Mouse (Mus musculus): ENCODE results near the gene Tuba1b. TPM values are rescaled to one million over a fixed set of nuclear protein-coding genes. Genes with fewer than 3 reads are reported as not detected.

Gene Tuba1b
- polyA plus RNA-seq, 1 experiment from 2014 or later = 1,374 TPM

Other genes starting within 250 kb of the Tuba1b start
- gene Ccdc65, start 226.4 kb downstream of the Tuba1b start, polyA plus RNA-seq (2015; fragmentation: Nextera tagmentation; extraction: Ambion mirVana) = 0.65 and 0.74 TPM in 2 replicates
- 90.0 and 101 TPM in 2 replicates for gene Fkbp11, start 206.4 kb downstream of the Tuba1b start, polyA plus RNA-seq (2015; fragmentation: Nextera tagmentation; extraction: Ambion mirVana)
- gene Arf3, start 171.4 kb downstream of the Tuba1b start, polyA plus RNA-seq (2015; fragmentation: Nextera tagmentation; extraction: Ambion mirVana) = 41.7 and 49.3 TPM in 2 replicates
- 6.0 and 7.0 TPM in 2 replicates for gene Wnt10b, start 156.4 kb downstream of the Tuba1b start, polyA plus RNA-seq (2015; fragmentation: Nextera tagmentation; extraction: Ambion mirVana)
- 0.06 and 0.14 TPM in 2 replicates for gene Wnt1, start 144.7 kb downstream of the Tuba1b start, polyA plus RNA-seq (2015; fragmentation: Nextera tagmentation; extraction: Ambion mirVana)
- gene Ddn, start 125.1 kb downstream of the Tuba1b start, polyA plus RNA-seq (2015; fragmentation: Nextera tagmentation; extraction: Ambion mirVana) = 0.15 TPM in 1 of 2 replicates, not detected in the other
- 91.4 and 94.3 TPM in 2 replicates for gene Prkag1, start 103.0 kb downstream of the Tuba1b start, polyA plus RNA-seq (2015; fragmentation: Nextera tagmentation; extraction: Ambion mirVana)
- 11.8 and 13.7 TPM in 2 replicates for gene Kmt2d, start 63.4 kb downstream of the Tuba1b start, polyA plus RNA-seq (2015; fragmentation: Nextera tagmentation; extraction: Ambion mirVana)
- 14.1 and 14.2 TPM in 2 replicates for gene Rhebl1, start 40.0 kb downstream of the Tuba1b start, polyA plus RNA-seq (2015; fragmentation: Nextera tagmentation; extraction: Ambion mirVana)
- gene Dhh, start 36.0 kb downstream of the Tuba1b start, polyA plus RNA-seq (2015; fragmentation: Nextera tagmentation; extraction: Ambion mirVana) = 1.8 and 2.7 TPM in 2 replicates
- 19.7 and 21.8 TPM in 2 replicates for gene Lmbr1l, start 16.3 kb downstream of the Tuba1b start, polyA plus RNA-seq (2015; fragmentation: Nextera tagmentation; extraction: Ambion mirVana)
- gene Gm49450, start 19.0 kb upstream of the Tuba1b start, polyA plus RNA-seq (2015; fragmentation: Nextera tagmentation; extraction: Ambion mirVana) = not detected in 2 replicates
- gene Tuba1a, start 19.1 kb upstream of the Tuba1b start, polyA plus RNA-seq (2015; fragmentation: Nextera tagmentation; extraction: Ambion mirVana) = 1,206 and 1,410 TPM in 2 replicates
- 138 and 145 TPM in 2 replicates for gene Tuba1c, start 95.3 kb upstream of the Tuba1b start, polyA plus RNA-seq (2015; fragmentation: Nextera tagmentation; extraction: Ambion mirVana)
- 2.4 and 2.8 TPM in 2 replicates for gene Prph, start 120.6 kb upstream of the Tuba1b start, polyA plus RNA-seq (2015; fragmentation: Nextera tagmentation; extraction: Ambion mirVana)
- gene Troap, start 140.0 kb upstream of the Tuba1b start, polyA plus RNA-seq (2015; fragmentation: Nextera tagmentation; extraction: Ambion mirVana) = 22.3 and 26.5 TPM in 2 replicates
- gene C1ql4, start 153.3 kb upstream of the Tuba1b start, polyA plus RNA-seq (2015; fragmentation: Nextera tagmentation; extraction: Ambion mirVana) = not detected in 2 replicates
- gene Dnajc22, start 158.6 kb upstream of the Tuba1b start, polyA plus RNA-seq (2015; fragmentation: Nextera tagmentation; extraction: Ambion mirVana) = 0.55 and 0.86 TPM in 2 replicates
- gene Spats2, start 191.4 kb upstream of the Tuba1b start, polyA plus RNA-seq (2015; fragmentation: Nextera tagmentation; extraction: Ambion mirVana) = 28.7 and 33.1 TPM in 2 replicates

Measured in limb, embryonic 15.5 days (tissue).